ENCODE assay signal across 7 mouse cellular contexts in the genomic region with DNA sequence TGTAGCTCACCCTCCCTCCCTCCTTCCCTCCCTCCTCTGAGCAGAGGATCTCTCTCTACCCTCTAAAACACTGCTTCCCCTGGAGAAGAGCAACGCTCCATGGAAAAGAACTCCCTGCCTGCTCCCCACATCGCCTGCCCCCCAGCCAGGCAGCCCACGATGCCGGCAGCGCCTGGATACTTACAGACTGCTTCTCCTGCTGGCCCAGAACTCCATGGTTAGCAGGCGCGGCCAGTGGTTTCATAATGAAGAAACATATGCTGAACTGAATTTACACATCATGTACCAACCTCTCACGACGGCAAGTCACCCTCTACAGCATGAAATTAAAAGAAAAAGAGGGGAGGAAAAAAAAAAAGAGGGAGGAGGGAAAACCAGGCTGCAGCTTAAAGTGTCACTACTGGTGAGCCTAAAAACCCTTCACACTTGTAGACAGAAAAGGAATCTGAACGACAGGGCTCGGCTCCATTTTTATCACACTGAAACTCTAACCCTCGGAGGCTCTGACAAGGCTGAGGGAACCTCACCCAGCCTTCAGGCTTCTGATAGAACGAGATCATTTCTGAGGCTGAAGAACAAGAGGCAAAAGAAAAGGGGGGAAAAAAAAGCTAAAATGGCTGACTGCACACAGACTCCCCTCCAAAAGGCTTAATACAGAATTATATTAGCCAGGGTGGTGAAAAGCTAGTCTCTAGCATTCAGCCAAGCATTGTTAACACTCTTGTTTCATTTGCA.
A peak's percentile ranks its signal among the peaks of the same experiment; 100 is the strongest.
DNase-seq lines count a peak whose midpoint lies in the region; ATAC-seq and TF ChIP-seq lines count a peak whose summit lies in the region.

No protein-coding gene starts in this region.

- H3K4me2 ChIP-seq in neural tube, embryonic 11.5 days (ENCODE audit: low read depth) = peak overlapping the region; percentile 12
- peak overlapping the region; percentile 50 for H3K4me2 ChIP-seq in hindbrain, embryonic 12.5 days (replicated peaks)
- H3K4me2 ChIP-seq in liver, postnatal 0 days (ENCODE audit: low read depth, low read length) = no peak overlapping the region

- H3K4me3 ChIP-seq in neural tube, embryonic 11.5 days (ENCODE audit: low read depth, low read length) = no peak overlapping the region
- no peak overlapping the region for H3K4me3 ChIP-seq in embryonic fibroblast, embryonic 13.5 days (ENCODE audit: insufficient read depth, low read length)
- peak overlapping the region; percentile 22 for H3K4me3 ChIP-seq in hindbrain, embryonic 12.5 days
- peak overlapping the region; percentile 38; the same call in 1 of the 2 replicates for H3K4me3 ChIP-seq in midbrain, embryonic 10.5 days
- H3K4me3 ChIP-seq in liver, postnatal 0 days (ENCODE audit: low read depth, low read length) = no peak overlapping the region

- H3K27ac ChIP-seq in neural tube, embryonic 11.5 days (ENCODE audit: low read depth, low read length) = peak overlapping the region; percentile 49; the same call in 1 of the 2 replicates
- peak overlapping the region; percentile 25 for H3K27ac ChIP-seq in embryonic fibroblast, embryonic 13.5 days (ENCODE audit: insufficient read depth, low read length)
- H3K27ac ChIP-seq in hindbrain, embryonic 12.5 days = peak overlapping the region; percentile 79
- H3K27ac ChIP-seq in midbrain, embryonic 10.5 days (replicated peaks) = peak overlapping the region; percentile 82
- no peak overlapping the region for H3K27ac ChIP-seq in liver, postnatal 0 days (ENCODE audit: low read depth)

- H3K36me3 ChIP-seq in neural tube, embryonic 11.5 days (ENCODE audit: control insufficient read depth, insufficient read depth, low read length) = no peaks in the 10 kb centered on the region
- H3K36me3 ChIP-seq in hindbrain, embryonic 12.5 days = no peaks in the 10 kb centered on the region
- H3K36me3 ChIP-seq in midbrain, embryonic 10.5 days = no peaks in the 10 kb centered on the region
- no peaks in the 10 kb centered on the region for H3K36me3 ChIP-seq in liver, postnatal 0 days (replicated peaks; ENCODE audit: insufficient read depth, low read length)

- TF ChIP-seq CTCF in embryonic fibroblast, embryonic 13.5 days (IDR thresholded peaks at IDR 0.05; ENCODE audit: borderline replicate concordance, insufficient read depth, low read length) = no peak
- TF ChIP-seq CTCF in liver, postnatal 0 days (IDR thresholded peaks at IDR 0.05; ENCODE audit: low read depth) = no peak

- H3K9ac ChIP-seq in neural tube, embryonic 11.5 days (ENCODE audit: low read length) = peak overlapping the region; percentile 44; the same call in 1 of the 2 replicates
- peak overlapping the region; percentile 53 for H3K9ac ChIP-seq in hindbrain, embryonic 12.5 days
- no peak overlapping the region for H3K9ac ChIP-seq in liver, postnatal 0 days (replicated peaks)

- 33% methylated on average over 13 of the region's 13 CpGs for WGBS in neural tube, embryonic 11.5 days
- WGBS in hindbrain, embryonic 12.5 days = 16% methylated on average over 13 of the region's 13 CpGs
- WGBS in midbrain, embryonic 10.5 days = 26% methylated on average over 13 of the region's 13 CpGs
- 52% methylated on average over 13 of the region's 13 CpGs for WGBS in liver, postnatal 0 days (ENCODE audit: insufficient replicate concordance)

- H3K27me3 ChIP-seq in neural tube, embryonic 11.5 days (ENCODE audit: control insufficient read depth, insufficient read depth, low read length) = no peaks in the 10 kb centered on the region
- no peaks in the 10 kb centered on the region for H3K27me3 ChIP-seq in hindbrain, embryonic 12.5 days
- no peaks in the 10 kb centered on the region for H3K27me3 ChIP-seq in midbrain, embryonic 10.5 days (ENCODE audit: low read depth, poor library complexity, severe bottlenecking)
- H3K27me3 ChIP-seq in liver, postnatal 0 days (ENCODE audit: insufficient read depth, low read length) = no peaks in the 10 kb centered on the region

- no peak for DNase-seq in neural tube, embryonic 11.5 days (ENCODE audit: low spot score)
- DNase-seq in neural tube, embryonic 10.5 days (ENCODE audit: extremely low spot score, low spot score) = no peak
- DNase-seq in midbrain, embryonic 10.5 days (ENCODE audit: low spot score) = peak; percentile 30
- peak; percentile 82 for DNase-seq in telencephalon, adult 2 months (ENCODE audit: low read depth, low spot score)
- DNase-seq in liver, postnatal 0 days = no peak

- peak; percentile 31; the same call in 1 of the 2 replicates for ATAC-seq in neural tube, embryonic 11.5 days (ENCODE audit: insufficient read depth, low FRiP score, low TSS enrichment)
- peak; percentile 15; the same call in 1 of the 2 replicates for ATAC-seq in hindbrain, embryonic 12.5 days (ENCODE audit: low FRiP score)
- ATAC-seq in liver, postnatal 0 days = no peak

- H3K4me1 ChIP-seq in neural tube, embryonic 11.5 days (ENCODE audit: control insufficient read depth, insufficient read depth, low read length) = peaks cover 3% of the 10 kb centered on the region
- H3K4me1 ChIP-seq in embryonic fibroblast, embryonic 13.5 days (ENCODE audit: control insufficient read depth, insufficient read depth, low read length) = peaks cover 10% of the 10 kb centered on the region
- H3K4me1 ChIP-seq in hindbrain, embryonic 12.5 days = peaks cover 30% of the 10 kb centered on the region
- peaks cover 27% of the 10 kb centered on the region for H3K4me1 ChIP-seq in midbrain, embryonic 10.5 days
- peaks cover 3% of the 10 kb centered on the region; the same call in 1 of the 2 replicates for H3K4me1 ChIP-seq in liver, postnatal 0 days (ENCODE audit: insufficient read depth)

- no peaks in the 10 kb centered on the region for H3K9me3 ChIP-seq in neural tube, embryonic 11.5 days (ENCODE audit: control insufficient read depth, low read length)
- no peaks in the 10 kb centered on the region for H3K9me3 ChIP-seq in hindbrain, embryonic 12.5 days (replicated peaks)
- no peaks in the 10 kb centered on the region for H3K9me3 ChIP-seq in midbrain, embryonic 10.5 days (replicated peaks)
- no peaks in the 10 kb centered on the region for H3K9me3 ChIP-seq in liver, postnatal 0 days (ENCODE audit: low read length)

- TF ChIP-seq EP300 in liver, postnatal 0 days (IDR thresholded peaks at IDR 0.05; ENCODE audit: low read depth) = no peak

- no peak for TF ChIP-seq POLR2A in embryonic fibroblast, embryonic 13.5 days (IDR thresholded peaks at IDR 0.05; ENCODE audit: low read depth, low read length)

Comparison
In these comparisons a context has a peak if more than half of its experiments do, and no peak if none do; other contexts are left out.
1. DNase-seq: peak in midbrain, embryonic 10.5 days (single experiment) and telencephalon, adult 2 months (single experiment); none in neural tube, embryonic 11.5 days (single experiment), neural tube, embryonic 10.5 days (single experiment) and liver, postnatal 0 days (single experiment).
2. H3K4me3 ChIP-seq: peak in hindbrain, embryonic 12.5 days (single experiment) and midbrain, embryonic 10.5 days (single experiment); none in neural tube, embryonic 11.5 days (single experiment), embryonic fibroblast, embryonic 13.5 days (single experiment) and liver, postnatal 0 days (single experiment).